Mouse (Mus musculus): ENCODE data around the gene Sit1. TPM values are rescaled to one million over a fixed set of nuclear protein-coding genes. Genes with fewer than 3 reads are reported as not detected.

The Sit1 gene
- total RNA-seq, 2 experiments from 2014 or later: not detected

DNA sequence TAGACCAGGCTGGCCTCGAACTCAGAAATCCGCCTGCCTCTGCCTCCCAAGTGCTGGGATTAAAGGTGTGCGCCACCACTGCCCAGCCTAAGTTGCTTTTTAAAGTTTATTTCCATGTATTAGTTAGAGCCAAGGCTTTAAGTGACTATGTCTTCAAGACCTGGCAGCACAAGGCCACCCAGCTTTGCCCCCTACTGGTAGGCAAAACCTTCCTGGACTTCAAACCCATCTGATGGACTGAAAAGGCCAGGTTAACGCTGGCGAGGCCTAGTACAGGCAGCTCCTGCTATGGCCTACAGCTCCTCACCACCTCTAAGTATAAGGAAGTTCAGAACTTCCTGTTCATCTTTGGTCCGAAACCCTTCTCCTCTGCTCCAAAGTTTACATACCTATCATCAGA is 6.9 kb downstream of the Sit1 start:
- intact Hi-C loops (cut with DNase I): no loop called here
- DNase-seq: no peak

DNA sequence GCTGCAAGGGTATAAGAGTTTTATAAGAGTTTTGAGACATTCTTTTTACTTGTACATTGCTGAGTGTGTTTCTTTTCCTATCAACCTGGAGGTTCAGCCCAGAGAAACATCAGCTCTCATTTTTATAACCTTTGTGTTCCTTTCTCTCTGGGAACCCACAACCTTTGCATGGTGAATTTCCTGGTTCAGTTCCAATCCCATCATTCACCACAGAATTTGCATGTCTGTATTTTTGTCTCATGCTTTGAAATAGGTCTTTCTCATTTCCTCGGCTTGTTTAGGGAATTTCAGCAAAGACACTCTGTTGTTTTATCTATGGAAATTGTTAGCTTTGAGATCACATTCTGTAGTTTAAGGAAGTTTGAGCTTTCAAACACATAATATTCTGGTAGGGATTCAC is 9.9 kb downstream of the Sit1 start:
- intact Hi-C loops (cut with DNase I): no loop called here
- no peak for DNase-seq

DNA sequence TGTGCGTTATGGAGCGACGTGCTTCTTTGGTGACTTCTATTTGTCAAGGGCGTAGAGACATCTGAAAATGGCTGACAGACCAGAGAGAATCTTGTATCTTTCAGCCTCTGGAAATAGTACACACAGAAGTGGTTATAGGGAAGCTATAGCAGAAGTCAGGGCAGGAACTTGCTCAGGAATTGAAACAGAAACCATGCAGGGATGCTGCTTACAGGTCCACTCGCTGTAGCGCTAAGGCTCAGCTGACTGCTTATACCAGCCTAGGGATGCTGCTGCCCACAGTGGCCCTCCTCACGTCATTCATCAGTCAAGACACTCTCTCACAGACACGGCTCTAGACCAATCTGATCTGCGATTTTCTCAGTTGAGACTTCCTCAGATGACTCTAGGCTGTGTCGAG is 13.2 kb downstream of the Sit1 start:
- DNase-seq: no peak
- intact Hi-C loops (cut with DNase I): no loop called here

DNA sequence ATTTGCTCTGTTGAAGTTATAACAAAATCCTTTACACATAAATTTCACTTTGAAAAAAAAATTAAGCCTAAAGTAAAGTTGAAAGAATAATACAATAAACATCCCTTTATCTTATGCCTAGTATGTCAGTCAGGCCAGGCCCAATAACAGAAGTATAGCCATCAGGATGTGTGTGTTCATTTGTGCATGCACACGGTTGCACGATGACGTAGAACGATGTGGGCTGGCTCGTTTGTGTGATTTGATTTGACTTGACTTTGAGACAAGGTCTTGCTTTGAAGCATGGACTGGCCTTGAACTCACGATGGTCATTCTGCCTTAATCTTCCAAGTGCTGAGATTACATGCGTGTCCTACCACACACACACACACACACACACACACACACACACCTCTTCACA is 16.7 kb downstream of the Sit1 start:
- intact Hi-C loops (cut with DNase I): no loop called here
- no peak for DNase-seq

DNA sequence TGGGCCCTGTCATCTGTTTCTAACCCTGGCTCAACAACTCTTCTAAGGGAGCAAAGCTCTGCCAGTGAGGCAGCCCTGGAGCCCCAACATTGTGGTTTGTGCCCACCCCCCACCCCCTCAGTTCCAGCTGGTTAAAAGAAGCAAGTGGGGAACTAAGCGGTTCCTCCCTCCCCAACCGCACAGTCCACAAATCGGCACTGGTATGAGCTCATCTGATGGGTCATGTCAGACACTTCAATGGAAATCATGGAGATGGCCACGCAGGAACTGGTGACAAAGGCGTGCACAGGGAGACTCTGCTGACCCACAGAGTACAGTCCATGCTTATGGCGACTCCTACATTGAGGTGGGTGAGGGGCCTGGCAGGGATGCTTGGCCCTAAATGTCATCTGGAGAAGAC is 17.6 kb downstream of the Sit1 start:
- no peak for DNase-seq
- intact Hi-C loops (cut with DNase I): no loop called here

DNA sequence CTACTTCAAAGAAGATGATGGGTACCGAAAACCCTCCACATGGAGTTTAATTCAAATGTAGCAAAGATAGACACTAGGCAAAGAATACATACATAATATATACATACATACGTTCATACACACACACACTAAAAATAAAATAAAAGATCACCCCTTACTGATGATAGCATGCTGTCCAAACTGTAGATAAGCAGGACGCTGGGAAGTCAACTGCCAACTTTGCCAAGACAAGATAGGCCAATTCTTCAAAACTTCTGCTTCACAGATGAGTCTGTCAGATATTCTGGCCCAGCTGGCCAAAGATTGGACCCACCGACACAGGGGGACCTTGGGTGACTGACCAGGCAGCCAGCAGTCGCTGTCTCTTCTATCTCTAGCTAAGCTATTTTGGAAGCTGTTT is 20.4 kb downstream of the Sit1 start:
- no peak for DNase-seq
- intact Hi-C loops (cut with DNase I): no loop called here

DNA sequence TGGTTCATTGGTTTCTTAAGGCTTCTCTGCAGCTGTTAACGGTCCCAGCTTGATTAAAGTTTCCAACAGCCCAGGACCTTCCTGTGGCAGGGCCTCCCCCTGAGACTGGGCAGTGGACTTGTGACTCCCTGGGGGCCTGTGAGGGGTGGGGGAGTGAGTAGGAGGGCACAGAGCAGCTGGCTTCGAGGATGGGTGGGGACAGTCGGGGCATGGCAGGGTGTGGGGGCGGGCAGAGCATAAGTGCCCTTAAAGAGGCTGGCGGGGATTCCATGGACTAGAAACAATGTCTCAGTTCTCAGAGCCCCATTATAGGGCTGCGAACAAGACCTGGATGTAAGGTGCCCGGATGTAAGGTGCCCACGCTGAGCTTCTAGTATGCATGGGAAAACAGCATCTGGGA is 26.4 kb downstream of the Sit1 start:
- DNase-seq: no peak
- intact Hi-C loops (cut with DNase I): no loop called here

DNA sequence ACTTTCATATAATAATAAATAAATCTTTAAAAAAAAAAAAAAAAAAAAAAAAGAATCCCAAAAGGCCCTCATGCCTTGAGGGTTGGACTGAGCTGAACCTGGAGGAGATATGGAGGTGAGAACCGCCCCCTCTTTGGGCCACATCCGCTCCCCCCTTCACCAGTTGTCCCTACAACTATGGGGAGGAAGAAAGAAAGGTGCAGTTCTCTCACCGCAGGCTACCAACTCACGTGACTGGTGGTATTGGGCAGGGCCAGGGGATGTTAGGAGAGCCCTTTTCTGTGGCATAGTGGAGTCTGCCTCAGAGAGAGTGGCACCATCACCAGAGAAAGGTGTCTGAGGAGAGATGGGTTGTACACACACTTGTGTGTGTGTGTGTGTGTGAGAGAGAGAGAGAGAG is 27.1 kb downstream of the Sit1 start:
- intact Hi-C loops (cut with DNase I): no loop called here
- no peak for DNase-seq

DNA sequence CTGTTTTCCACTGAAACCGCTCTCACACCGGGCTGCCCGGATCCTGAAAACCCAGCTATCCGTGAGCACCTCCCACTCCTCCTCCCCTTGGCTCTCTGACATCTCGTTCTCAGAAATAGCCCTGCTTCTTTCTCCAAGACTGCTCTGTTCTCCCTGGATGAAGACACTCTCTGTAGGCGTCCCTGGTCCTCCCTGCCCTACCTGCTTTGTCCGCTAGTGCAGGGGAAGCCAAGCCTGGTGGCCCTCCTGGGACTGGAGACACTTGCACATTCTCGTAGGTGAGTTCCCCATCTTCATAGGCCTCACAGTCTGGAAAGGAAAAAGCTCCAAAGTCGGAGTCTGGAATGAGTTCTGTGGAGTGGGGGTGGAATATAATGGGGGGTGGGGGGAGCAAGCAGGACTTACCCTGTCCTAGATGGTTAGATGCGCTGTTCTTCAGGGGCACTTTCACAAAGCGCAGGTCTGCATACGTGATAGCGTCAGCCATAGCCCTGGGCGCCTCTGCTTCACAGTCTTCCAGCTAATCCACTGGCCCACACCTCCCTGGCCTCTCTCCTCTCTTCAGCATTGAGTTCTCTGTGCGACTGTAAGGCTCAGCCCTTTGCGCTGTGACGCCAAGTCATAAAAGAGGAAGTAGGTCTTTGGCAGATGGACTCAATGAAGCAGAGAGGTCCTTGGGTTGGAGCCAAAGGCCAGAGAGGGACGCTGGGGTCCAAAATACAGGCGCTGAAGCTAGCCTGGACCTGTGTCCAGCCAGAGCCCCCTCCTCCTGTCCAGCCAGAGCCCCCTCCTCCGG is 29.3 kb downstream of the Sit1 start, which contains the start of gene Cd72:
Gene Cd72, minus strand, starts transcription at position 588 of the 796 bp plus-strand sequence.
- DNase-seq: no peak
- intact Hi-C loops (cut with DNase I): no loop called here

DNA sequence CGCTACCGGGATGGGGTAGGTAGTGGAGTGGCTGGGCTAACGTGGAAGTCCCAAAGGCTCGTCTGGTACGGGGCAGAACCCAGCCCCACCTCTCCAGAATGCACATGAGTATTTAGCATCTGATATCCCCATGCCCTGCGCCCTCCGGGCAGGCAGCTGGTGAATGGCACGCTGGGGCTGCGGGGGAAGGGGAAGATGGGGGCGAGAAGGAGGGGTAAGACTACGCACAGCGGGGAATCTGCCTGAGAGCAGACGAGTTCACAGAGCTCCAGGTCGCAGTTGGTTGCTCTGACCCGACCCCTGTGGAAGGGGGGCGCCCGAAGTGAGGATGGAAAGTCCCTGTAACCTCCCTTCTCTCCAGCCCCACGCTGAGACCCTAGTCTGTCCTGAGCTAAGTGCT is 30.1 kb downstream of the Sit1 start:
- DNase-seq: no peak
- intact Hi-C loops (cut with DNase I): no loop called here

DNA sequence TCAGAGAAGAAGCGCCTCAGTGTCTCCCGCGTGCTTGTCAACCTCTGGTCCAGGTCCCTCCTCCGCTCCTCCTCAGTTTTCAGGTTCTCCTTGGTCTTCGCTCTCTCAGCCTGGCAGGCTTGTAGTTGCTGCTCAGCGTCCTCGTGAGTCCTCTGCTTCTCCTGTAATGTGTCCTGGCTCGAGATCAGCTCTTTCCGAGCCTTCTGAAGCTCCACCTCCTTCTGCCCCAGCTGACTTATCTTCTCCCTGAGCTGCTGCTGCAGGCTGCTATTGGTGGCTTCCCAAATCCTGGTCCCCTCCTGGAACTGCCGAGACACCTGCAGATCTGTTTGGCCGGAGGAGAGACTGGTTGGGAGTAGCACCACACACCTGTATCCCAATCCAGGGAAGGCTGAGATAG is 31.2 kb downstream of the Sit1 start:
- intact Hi-C loops (cut with DNase I): no loop called here
- no peak for DNase-seq

DNA sequence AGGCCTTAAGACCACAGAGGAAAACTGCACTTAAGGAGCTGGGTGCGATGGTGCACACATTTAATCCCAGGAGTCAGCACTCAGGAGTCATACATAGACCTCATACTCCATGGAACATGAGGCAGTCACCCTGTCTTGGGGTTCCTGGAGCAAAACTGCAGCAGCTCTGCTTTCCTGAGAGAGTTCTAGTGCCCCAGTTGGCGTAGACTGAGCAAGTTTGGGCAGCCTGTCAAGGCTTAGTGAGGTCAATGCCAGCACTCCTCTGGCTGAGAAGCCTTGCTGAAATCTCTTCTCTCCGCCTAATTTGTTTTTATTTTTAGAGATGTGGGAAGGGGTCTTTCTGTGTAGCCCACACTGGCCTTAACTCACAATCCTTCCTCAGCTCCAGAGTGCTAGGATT is 35.0 kb downstream of the Sit1 start:
- DNase-seq: no peak
- intact Hi-C loops (cut with DNase I): no loop called here

DNA sequence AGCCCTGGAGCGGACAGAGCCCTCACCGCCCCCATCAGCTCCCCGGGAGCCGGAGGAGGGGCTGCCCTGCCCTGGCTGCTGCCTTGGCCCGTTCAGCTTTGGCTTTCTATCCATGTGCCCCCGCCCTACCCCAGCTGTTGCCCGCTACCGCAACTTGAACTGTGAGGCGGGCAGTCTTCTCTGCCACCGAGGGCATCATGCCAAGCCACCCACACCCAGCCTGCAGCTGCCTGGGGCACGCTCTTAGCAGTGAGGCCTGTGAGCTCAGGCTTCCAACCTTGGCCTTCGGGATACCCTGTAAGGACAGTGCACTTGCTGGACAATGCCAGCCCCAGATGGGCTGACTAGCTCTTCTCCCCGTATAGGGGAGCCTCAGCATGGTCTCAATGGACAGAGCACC is 36.3 kb downstream of the Sit1 start:
- intact Hi-C loops (cut with DNase I): loop anchor here (2.0 kb wide), 1 partner anchor 32 kb away; no protein-coding TSS in a partner anchor
- DNase-seq: peak in 1 of 2 experiments; percentile 60

DNA sequence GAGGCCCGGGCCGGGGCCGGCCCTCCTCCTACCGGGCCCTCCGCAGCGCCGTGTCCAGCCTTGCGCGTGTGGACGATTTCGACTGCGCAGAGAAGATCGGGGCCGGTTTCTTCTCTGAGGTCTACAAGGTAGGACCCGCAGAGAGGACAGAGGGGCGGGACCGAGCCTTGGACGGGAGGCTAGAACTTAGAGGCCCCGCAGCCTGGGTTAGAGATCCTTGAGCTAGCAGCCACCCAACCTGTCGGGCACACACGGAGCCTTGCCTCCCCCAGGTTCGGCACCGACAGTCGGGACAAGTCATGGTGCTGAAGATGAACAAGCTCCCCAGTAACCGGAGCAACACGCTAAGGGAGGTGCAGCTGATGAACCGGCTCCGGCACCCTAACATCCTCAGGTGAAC is 40.0 kb downstream of the Sit1 start:
- no peak for DNase-seq
- intact Hi-C loops (cut with DNase I): no loop called here

DNA sequence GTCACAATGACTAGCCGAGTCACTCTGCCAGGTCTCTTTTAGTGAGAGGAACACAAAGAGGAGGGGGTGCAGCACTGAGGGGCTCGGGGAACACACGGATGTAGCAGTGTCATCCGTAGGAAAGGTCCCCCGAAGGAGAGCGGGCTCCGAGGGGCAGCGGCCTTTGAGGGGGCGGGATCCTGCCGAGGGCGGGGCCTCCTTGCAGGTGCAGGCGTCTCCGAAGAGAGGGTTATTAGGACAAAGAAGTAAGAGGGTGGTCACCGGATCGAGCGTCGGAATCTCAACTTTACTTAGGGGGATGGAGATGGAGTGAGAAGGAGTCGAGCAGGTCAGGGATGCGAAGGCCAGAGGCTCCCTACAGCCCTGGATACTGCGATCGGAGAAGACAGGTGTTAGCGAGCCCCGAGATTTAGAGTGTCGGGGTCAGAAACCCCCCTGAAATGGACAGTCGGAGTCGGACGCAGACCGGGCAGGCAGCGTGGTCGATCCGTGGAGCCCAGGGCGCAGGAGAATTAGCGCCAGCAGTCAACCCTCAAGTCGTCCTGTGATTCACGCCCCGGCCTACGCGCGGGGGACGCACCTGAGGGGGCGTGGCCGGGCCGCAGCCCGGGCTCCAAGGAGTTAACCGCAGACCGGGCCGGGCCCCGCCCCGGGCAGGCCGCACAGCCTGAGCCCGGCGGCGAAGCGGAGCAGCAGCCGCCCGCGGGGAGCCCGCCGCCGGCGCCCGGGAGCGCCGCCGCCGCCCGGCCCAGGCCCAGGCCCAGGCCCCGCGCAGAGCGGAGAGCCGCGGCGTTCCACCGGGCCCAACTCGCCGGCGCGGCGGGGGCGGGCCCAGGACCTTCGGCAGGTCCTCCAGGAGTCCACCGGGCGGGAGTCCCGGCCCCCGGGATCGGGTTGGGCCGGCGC is 40.8 kb downstream of the Sit1 start:
- DNase-seq: peak in 1 of 2 experiments; percentile 54
- intact Hi-C loops (cut with DNase I): no loop called here

DNA sequence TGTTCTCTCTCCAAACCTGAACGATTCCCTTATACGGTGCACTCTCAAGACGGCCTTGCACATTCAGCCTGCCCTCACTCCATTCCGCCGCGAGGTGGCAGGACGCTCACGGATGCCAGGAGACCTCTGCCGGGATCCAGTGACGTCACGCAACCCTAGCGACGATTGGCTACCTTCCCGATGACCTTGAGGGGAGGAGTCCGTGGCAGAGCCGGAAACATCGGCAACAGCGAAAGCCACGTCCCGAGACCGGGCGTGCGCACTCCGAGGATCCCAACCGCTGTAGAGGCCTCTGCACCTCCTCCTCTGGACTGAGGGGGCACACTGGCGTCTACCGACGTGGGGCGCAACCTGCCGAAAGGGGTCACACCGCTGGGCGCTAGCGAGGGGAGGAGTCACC is 41.5 kb downstream of the Sit1 start:
- intact Hi-C loops (cut with DNase I): no loop called here
- peak; percentile 98 to 99 for DNase-seq

DNA sequence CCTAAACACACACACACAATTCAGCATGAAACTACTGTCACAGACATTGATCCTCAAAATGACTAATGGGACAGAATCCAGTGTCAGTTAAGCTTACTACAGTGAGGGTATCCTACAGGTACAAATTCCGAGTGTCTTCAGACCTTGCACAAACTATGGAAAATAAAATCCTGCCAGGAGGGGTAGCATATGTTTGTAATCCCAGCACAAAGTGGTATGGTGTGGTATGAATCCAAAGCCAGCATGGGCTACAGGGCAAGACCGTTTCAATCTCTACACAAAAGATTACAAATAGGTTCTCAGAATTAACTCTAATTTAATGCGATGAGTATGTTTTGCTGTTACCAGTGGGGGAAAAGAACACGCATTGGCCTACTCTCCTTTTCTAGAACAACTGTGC is 41.9 kb downstream of the Sit1 start, which contains the start of gene Tesk1:
Gene Tesk1, plus strand, starts transcription at position 301 of the 400 bp plus-strand sequence.
- DNase-seq: no peak
- intact Hi-C loops (cut with DNase I): no loop called here

DNA sequence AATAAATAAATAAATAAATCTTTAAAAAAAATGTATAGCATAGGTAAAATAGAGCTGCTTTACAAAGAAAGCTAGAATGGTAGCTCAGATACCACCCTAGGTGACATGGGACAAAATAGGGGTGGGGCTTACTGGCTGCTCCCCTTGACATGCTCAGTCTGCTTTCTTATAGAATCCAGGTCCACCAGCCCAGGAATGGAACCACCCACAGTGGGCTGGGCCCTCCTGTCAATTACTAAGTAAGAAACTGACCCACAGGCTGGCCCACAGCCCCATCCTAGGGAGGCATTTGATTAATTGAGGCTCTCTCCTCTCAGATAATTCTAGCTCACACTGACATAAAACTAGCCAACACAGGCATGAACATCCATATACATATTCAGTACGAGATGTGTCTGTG is 50.7 kb downstream of the Sit1 start:
- DNase-seq: no peak
- intact Hi-C loops (cut with DNase I): loop anchor here (10.0 kb wide), 1 partner anchor 282 kb away; the partner anchor contains the start of gene Olfr71
